Mouse (Mus musculus) layer of hippocampus, adult 11-12 months (tissue): Measurements from ENCODE around the gene Ly75.

ENCODE experiments used
- DNase-seq: peaks from one replicate; pipeline ENCODE4 v3.0.0; 2022; ENCODE audit warnings: low spot score

Gene Ly75

GRCm38 (mm10) chr2:60370188-60370587 lies 12.9 kb downstream of the Ly75 start:
- no peak for DNase-seq

- DNase-seq = no peak
Measured at GRCm38 (mm10) chr2:60369454-60369853, 13.6 kb downstream of the Ly75 start.

- DNase-seq = no peak
Measured at GRCm38 (mm10) chr2:60367871-60368270, 15.2 kb downstream of the Ly75 start.

GRCm38 (mm10) chr2:60367204-60367603 lies 15.9 kb downstream of the Ly75 start:
- no peak for DNase-seq

- no peak for DNase-seq
Measured at GRCm38 (mm10) chr2:60365820-60366610, 17.1 kb downstream of the Ly75 start.

GRCm38 (mm10) chr2:60365138-60365775 lies 17.8 kb downstream of the Ly75 start:
- DNase-seq = peak; percentile 4

- DNase-seq = no peak
Measured at GRCm38 (mm10) chr2:60362146-60362545, 21.0 kb downstream of the Ly75 start.

GRCm38 (mm10) chr2:60359796-60360195 lies 23.3 kb downstream of the Ly75 start:
- no peak for DNase-seq

GRCm38 (mm10) chr2:60355388-60355683 lies 27.8 kb downstream of the Ly75 start:
- no peak for DNase-seq

- no peak for DNase-seq
Measured at GRCm38 (mm10) chr2:60354541-60355387, 28.3 kb downstream of the Ly75 start.

- no peak for DNase-seq
Measured at GRCm38 (mm10) chr2:60352296-60352695, 30.8 kb downstream of the Ly75 start.

- no peak for DNase-seq
Measured at GRCm38 (mm10) chr2:60351781-60352180, 31.3 kb downstream of the Ly75 start.

- DNase-seq = no peak
Measured at GRCm38 (mm10) chr2:60347875-60348274, 35.2 kb downstream of the Ly75 start.

GRCm38 (mm10) chr2:60346531-60346930 lies 36.6 kb downstream of the Ly75 start:
- DNase-seq = no peak

GRCm38 (mm10) chr2:60345717-60346116 lies 37.4 kb downstream of the Ly75 start:
- DNase-seq = no peak

- no peak for DNase-seq
Measured at GRCm38 (mm10) chr2:60343607-60344289, 39.4 kb downstream of the Ly75 start.

GRCm38 (mm10) chr2:60342107-60342880 lies 40.8 kb downstream of the Ly75 start:
- DNase-seq = no peak

GRCm38 (mm10) chr2:60337937-60338336 lies 45.2 kb downstream of the Ly75 start:
- no peak for DNase-seq

GRCm38 (mm10) chr2:60328641-60329040 lies 54.5 kb downstream of the Ly75 start:
- DNase-seq = no peak

- no peak for DNase-seq
Measured at GRCm38 (mm10) chr2:60327581-60327980, 55.5 kb downstream of the Ly75 start.

- no peak for DNase-seq
Measured at GRCm38 (mm10) chr2:60326948-60327347, 56.2 kb downstream of the Ly75 start.

GRCm38 (mm10) chr2:60323411-60323810 lies 59.7 kb downstream of the Ly75 start:
- no peak for DNase-seq
